Mouse (Mus musculus) liver, embryonic 12.5 days (tissue): ENCODE data around the gene Nme3. TPM values are rescaled to one million over a fixed set of nuclear protein-coding genes. Genes with fewer than 3 reads are reported as not detected.

Source experiments
- ATAC-seq: fragments of 200-750 bp; cut with Nextera tagmentation; 2 replicates; pipeline ENCODE4 v1.8.0; 2017; ENCODE audit warnings: moderate number of reproducible peaks, mild to moderate bottlenecking, moderate library complexity
- H3K27ac ChIP-seq: fragments of 300-500 bp; sonication (generic); 2 replicates; pipeline ENCODE4 v1.5.1; 2016; ENCODE audit warnings: mild to moderate bottlenecking
- H3K27me3 ChIP-seq: fragments of 300-500 bp; sonication (generic); replicated peaks from 2 replicates; pipeline ENCODE4 v1.6.1; 2016; ENCODE audit warnings: mild to moderate bottlenecking, moderate library complexity
- H3K36me3 ChIP-seq: fragments of 300-500 bp; sonication (generic); 2 replicates; pipeline ENCODE4 v1.6.1; 2016; ENCODE audit warnings: mild to moderate bottlenecking, moderate library complexity
- H3K4me1 ChIP-seq: fragments of 300-500 bp; sonication (generic); 2 replicates; pipeline ENCODE4 v1.6.1; 2016
- H3K4me2 ChIP-seq: fragments of 300-500 bp; sonication (generic); 2 replicates; pipeline ENCODE4 v1.6.1; 2016; ENCODE audit warnings: mild to moderate bottlenecking, moderate library complexity
- H3K4me3 ChIP-seq: fragments of 300-500 bp; sonication (generic); 2 replicates; pipeline ENCODE4 v1.5.1; 2016; ENCODE audit warnings: mild to moderate bottlenecking, moderate library complexity
- H3K9ac ChIP-seq: fragments of 300-500 bp; sonication (generic); 2 replicates; pipeline ENCODE4 v1.6.1; 2016; ENCODE audit warnings: mild to moderate bottlenecking, moderate library complexity
- H3K9me3 ChIP-seq: fragments of 300-500 bp; sonication (generic); replicated peaks from 2 replicates; pipeline ENCODE4 v1.6.1; 2016; ENCODE audit warnings: mild to moderate bottlenecking, moderate library complexity
- WGBS: fragments of 180-500 bp; shearing (Covaris S2); methylation state at CpG from one replicate; pipeline ENCODE4 v1.1.7; 2016; ENCODE audit not compliant: insufficient replicate concordance; 5-methylcytosine and 5-hydroxymethylcytosine counted together
- polyA plus RNA-seq: library from polyadenylated mRNA; unstranded; fragments of >200 nt; fragmentation: Nextera tagmentation; extraction: Ambion mirVana; gene quantifications from 2 replicates; pipeline ENCODE4 v1.2.1, GENCODE M21; 2016

Gene Nme3
- polyA plus RNA-seq, 1 experiment from 2014 or later: 67.9 TPM

DNA sequence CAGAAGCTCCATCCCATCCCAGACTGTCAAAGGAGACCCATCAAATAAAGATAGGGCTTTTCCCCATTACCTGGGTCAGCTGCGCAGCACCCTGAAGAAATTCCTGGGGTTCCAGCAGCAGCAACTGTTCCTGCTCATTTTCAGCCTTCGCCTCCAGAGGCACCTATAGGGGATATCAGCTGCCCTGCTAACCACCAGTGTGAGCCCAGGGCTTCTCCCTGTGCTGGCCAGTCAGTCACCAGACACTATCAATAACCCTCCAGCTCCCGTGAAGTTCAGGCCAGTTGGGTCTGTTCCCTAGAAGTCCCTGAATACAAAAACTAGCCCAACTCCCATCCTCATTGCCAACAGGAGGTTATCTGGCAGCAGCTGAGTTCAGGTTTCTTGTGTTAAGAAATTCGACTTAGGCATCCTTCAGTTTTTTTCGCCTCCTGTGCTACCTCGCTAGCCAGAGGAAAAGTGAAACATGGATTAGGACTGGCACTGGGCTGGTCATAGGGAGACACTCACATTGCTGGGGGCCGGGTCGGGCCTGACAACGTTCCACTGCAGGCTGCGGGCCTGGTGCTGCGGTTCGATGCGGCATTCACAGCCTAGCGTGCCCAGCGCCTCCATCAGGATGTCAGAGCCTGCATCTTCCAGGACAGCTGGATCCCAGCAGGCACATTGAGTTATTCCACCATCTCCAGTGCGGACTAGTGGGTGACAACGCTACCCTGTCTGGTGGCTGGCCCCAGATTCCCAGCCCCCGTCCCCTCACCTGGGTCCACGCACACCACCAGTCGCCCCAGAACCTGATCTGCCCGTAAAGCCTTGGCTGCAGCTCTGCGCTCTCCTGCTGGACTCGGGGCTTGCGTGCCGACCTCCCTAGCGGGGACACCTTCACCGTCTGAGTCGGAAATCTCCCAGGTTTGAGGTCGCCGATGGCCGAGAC is 2.0 kb upstream of the Nme3 start:
- WGBS: 8% methylated on average over 31 of the region's 31 CpGs
- Histone ChIP-seq H3K27ac (peak overlapping the region; percentile 89), H3K36me3 (peaks cover 71% of the 10 kb centered on the region), H3K4me3 (peak overlapping the region; percentile 92), H3K27me3 (no peaks in the 10 kb centered on the region), H3K4me2 (peak overlapping the region; percentile 97), H3K9me3 (no peaks in the 10 kb centered on the region), H3K9ac (peak overlapping the region; percentile 88), H3K4me1 (peaks cover 53% of the 10 kb centered on the region)
- peak; percentile 17; the same call in 1 of the 2 replicates for ATAC-seq

- peak within 1 kb of the TSS; percentile 92 for H3K4me3 ChIP-seq
- no peaks in the 10 kb centered on the region for H3K9me3 ChIP-seq
- H3K4me2 ChIP-seq: peak within 1 kb of the TSS; percentile 97
- no peaks in the 10 kb centered on the region for H3K27me3 ChIP-seq
- H3K27ac ChIP-seq: peak within 1 kb of the TSS; percentile 89
- H3K9ac ChIP-seq: peak within 1 kb of the TSS; percentile 88
- under 1% methylated on average over 62 of the region's 62 CpGs for WGBS
- ATAC-seq: peak; percentile 55
- peaks cover 71% of the 10 kb centered on the region for H3K36me3 ChIP-seq
- H3K4me1 ChIP-seq: peaks cover 47% of the 10 kb centered on the region
These were observed 1.2 kb upstream of the Nme3 start, which contains the start of the genes Eme2 and Mrps34 for GRCm38 (mm10) chr17:24894995-24895547. Eme2 (minus strand) TSS chr17:24895087. Mrps34 (plus strand) TSS chr17:24895116.

DNA sequence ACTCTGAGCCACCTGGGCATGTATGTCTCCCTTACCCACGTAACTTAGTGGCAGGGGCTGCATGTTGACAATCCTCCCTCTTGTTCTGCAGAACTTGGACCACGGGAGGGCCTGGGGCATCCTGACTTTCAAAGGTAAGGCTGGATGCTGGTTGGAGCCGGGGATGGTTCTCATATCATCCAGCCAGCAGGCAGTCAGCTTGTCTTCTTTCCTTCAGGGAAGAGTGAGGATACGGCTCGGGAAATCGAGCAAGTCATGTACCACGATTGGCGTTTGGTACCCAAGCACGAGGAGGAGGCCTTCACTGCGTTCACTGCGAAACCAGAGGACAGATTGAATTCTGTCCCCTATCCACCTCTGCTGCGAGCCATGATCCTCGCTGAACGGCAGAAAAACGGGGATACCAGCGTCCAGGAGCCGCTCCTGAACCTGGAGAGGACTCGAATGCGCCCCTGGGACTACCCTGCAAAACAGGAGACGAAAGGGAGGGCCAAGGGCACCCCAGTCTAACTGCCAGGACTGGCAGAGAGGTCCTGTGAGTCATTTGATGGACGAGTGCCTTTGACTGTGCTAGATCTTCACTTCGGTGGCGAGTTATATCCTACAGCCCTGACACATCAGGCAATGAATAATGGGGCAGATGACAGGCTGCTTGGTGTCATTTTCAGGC is 594 bp upstream of the Nme3 start:
- Histone ChIP-seq H3K4me2 (peak overlapping the region; percentile 97), H3K9me3 (no peaks in the 10 kb centered on the region), H3K27ac (peak overlapping the region; percentile 89), H3K4me3 (peak overlapping the region; percentile 92), H3K4me1 (peaks cover 49% of the 10 kb centered on the region), H3K36me3 (peaks cover 71% of the 10 kb centered on the region), H3K27me3 (no peaks in the 10 kb centered on the region), H3K9ac (peak overlapping the region; percentile 88)
- peak; percentile 13 for ATAC-seq
- WGBS: 8% methylated on average over 23 of the region's 23 CpGs

DNA sequence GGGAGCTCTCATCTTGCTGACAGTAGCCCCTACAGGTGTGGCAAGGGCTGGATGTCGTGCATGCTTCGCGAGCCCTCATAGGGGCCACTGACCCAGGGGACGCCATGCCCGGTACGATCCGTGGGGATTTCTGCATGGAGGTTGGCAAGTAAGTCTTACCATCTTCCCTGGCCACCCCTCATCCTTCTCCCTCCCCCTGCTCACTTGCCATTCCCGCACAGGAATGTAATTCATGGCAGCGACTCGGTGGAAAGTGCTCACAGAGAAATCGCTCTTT is 631 bp downstream of the Nme3 start:
- ATAC-seq: no peak
- Histone ChIP-seq H3K9me3 (no peaks in the 10 kb centered on the region), H3K27me3 (no peaks in the 10 kb centered on the region), H3K4me3 (peak overlapping the region; percentile 92), H3K36me3 (peaks cover 71% of the 10 kb centered on the region), H3K27ac (peak overlapping the region; percentile 89), H3K4me1 (peaks cover 55% of the 10 kb centered on the region), H3K4me2 (peak overlapping the region; percentile 97), H3K9ac (peak overlapping the region; percentile 88)
- 51% methylated on average over 11 of the region's 11 CpGs for WGBS

- Histone ChIP-seq H3K9me3 (no peaks in the 10 kb centered on the region), H3K36me3 (peaks cover 71% of the 10 kb centered on the region), H3K4me3 (peak overlapping the region; percentile 92), H3K9ac (peak overlapping the region; percentile 88), H3K4me1 (peaks cover 62% of the 10 kb centered on the region), H3K27ac (peak overlapping the region; percentile 89), H3K4me2 (peak overlapping the region; percentile 97), H3K27me3 (no peaks in the 10 kb centered on the region)
- 78% methylated on average over 4 of the region's 4 CpGs for WGBS
- no peak for ATAC-seq
These were observed 1.3 kb downstream of the Nme3 start for GRCm38 (mm10) chr17:24897600-24897999.

DNA sequence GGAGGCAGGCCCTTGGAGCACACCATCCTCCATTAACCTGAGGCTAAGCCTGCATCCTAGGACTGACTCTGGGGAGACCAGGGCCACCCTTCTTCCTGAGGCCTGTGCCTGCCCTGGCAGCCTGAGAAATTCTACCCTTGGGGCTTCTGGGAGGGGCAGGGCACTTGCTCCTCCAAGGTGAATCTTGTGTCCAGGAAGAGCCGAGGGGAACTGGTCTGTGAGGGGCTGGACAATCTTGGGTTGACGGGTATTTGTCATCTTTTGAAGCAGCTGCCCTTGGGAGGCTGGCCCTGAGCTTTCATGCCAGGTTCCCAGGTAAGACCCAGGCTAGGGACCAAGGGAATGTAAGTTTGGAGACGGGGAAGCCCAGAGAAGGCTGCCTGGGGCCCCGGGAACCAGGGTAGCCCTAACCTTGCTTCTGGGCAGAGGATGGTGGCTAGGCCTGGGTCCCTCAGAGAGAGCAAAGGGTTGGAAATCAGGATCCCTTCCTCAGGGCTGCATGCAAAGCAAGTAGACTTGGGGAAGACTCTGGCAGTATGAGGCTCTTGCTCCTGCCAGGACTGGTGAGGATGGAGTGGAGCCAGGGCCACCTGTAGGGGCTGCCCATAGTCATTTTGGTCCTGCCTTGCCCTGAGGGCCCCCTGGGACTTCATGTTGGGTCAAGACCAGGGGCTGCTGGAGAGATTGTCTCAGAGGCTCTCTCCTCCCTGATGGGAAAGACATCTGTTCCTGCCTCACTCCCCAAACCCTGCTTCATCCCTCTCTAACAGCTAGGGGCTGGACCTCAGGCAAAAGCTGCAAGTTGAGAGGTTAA is 1.9 kb downstream of the Nme3 start:
- ATAC-seq: no peak
- no peaks in the 10 kb centered on the region for H3K9me3 ChIP-seq
- H3K36me3 ChIP-seq: peaks cover 71% of the 10 kb centered on the region
- H3K27ac ChIP-seq: peak overlapping the region; percentile 89
- no peaks in the 10 kb centered on the region for H3K27me3 ChIP-seq
- peak overlapping the region; percentile 97 for H3K4me2 ChIP-seq
- peak overlapping the region; percentile 88 for H3K9ac ChIP-seq
- peak overlapping the region; percentile 92; the same call in 1 of the 2 replicates for H3K4me3 ChIP-seq
- WGBS: 73% methylated on average over 4 of the region's 4 CpGs
- H3K4me1 ChIP-seq: peaks cover 65% of the 10 kb centered on the region

DNA sequence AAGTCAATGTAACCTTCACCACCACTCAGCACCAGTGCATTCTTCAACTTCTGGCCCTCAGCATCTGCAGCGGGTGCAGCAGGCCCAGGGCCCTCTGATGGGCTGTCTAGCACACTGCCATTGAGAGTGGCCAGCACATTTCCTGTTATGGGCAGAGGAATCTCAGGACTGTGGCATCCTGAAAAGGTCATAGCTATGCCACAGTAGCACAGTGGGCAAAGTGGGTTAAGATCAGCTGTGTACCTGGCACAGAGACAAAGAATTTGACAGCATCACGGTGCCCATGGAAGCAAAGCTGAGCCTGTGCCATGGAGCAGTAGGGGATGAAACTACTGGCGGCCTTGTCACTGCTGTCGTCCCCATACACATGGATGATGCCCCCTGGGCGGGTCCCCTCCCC is 2.9 kb downstream of the Nme3 start:
- Histone ChIP-seq H3K9me3 (no peaks in the 10 kb centered on the region), H3K27ac (peak overlapping the region; percentile 89), H3K9ac (no peak overlapping the region), H3K4me1 (peaks cover 65% of the 10 kb centered on the region), H3K27me3 (no peaks in the 10 kb centered on the region), H3K4me2 (no peak overlapping the region), H3K4me3 (no peak overlapping the region), H3K36me3 (peaks cover 73% of the 10 kb centered on the region)
- 85% methylated on average over 5 of the region's 5 CpGs for WGBS
- ATAC-seq: no peak

GRCm38 (mm10) chr17:24900014-24900413 is 3.7 kb downstream of the Nme3 start:
- no peak overlapping the region for H3K27ac ChIP-seq
- no peaks in the 10 kb centered on the region for H3K27me3 ChIP-seq
- H3K4me3 ChIP-seq: no peak overlapping the region
- H3K4me1 ChIP-seq: peaks cover 64% of the 10 kb centered on the region
- WGBS: 89% methylated on average over 6 of the region's 6 CpGs
- no peak for ATAC-seq
- H3K9ac ChIP-seq: no peak overlapping the region
- no peaks in the 10 kb centered on the region for H3K9me3 ChIP-seq
- H3K4me2 ChIP-seq: no peak overlapping the region
- peaks cover 82% of the 10 kb centered on the region for H3K36me3 ChIP-seq

DNA sequence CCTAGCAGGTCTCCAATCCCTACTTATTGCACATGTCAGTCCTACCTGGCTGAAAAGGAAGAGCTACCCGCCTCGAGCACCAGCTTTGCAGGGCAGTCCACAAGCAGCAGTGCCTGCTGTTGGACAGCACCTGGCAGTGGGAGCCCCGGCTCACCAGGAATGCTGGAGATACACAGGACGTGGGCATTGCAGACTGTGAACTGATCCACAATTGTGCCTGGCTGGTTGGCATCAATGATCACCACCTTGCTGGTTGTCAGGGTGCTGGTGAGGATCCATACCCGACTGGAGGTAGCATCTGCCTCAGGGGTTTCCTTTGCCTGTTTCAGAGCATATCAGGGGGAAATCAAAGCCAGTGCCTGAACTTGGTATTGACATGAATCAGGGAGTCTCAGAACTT is 5.8 kb downstream of the Nme3 start:
- Histone ChIP-seq H3K9me3 (no peaks in the 10 kb centered on the region), H3K27ac (peak overlapping the region; percentile 98), H3K36me3 (peaks cover 100% of the 10 kb centered on the region), H3K4me2 (peak overlapping the region; percentile 66), H3K9ac (peak overlapping the region; percentile 36; the same call in 1 of the 2 replicates), H3K4me3 (0 out of 2 replicates have a peak overlapping the region, but pooled peaks have one; percentile 3), H3K4me1 (peaks cover 50% of the 10 kb centered on the region), H3K27me3 (no peaks in the 10 kb centered on the region)
- ATAC-seq: no peak
- WGBS: 75% methylated on average over 5 of the region's 5 CpGs

DNA sequence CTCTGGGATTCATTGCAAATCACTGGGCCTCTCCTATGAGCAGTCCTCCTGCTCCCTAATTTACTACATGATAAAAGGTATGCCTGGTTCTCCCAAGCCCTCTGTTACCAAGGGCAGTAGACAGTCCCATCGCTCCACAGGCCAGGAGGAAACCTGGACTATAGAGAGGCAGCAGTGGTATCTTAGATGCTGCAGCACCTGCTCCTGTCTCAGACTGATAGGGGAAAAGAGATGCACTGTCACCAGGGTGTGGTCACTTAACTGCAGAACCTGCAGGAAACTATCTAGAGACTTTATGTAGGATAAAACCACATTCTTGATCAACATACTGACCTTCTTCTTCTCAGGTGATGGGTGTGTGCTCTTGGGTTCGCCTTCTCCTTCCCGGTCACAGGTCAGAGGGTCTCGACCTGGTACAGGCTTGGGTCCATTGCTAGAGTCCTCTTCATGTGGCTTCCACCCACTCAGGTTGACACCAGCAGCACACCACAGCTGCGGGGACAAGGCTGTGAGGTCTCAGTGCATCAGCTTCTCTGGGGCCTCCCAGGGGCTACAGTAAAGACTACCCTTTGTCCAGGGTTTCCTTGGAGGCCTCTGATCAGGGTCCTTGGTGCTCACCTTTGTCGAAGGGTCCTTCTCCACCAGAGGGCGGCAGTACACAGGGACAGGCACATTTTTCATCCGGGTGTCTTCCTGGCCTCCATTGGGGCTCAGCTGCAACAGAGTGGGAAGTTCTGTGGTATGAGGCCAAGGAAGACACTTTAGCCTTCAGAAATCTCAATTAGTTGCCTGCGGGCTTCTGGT is 6.6 kb downstream of the Nme3 start:
- H3K27ac ChIP-seq: peak overlapping the region; percentile 98

GRCm38 (mm10) chr17:24903767-24904166 is 7.5 kb downstream of the Nme3 start:
- Histone ChIP-seq H3K36me3 (peaks cover 100% of the 10 kb centered on the region), H3K9ac (peak overlapping the region; percentile 64), H3K9me3 (no peaks in the 10 kb centered on the region), H3K4me1 (peaks cover 39% of the 10 kb centered on the region), H3K4me3 (no peak overlapping the region), H3K27ac (peak overlapping the region; percentile 98), H3K27me3 (no peaks in the 10 kb centered on the region), H3K4me2 (peak overlapping the region; percentile 66)
- WGBS: 92% methylated on average over 9 of the region's 9 CpGs
- no peak for ATAC-seq

More for the DNA sequence above, 6.6 kb downstream of the Nme3 start:
- peak; percentile 98 for ATAC-seq
- Histone ChIP-seq H3K36me3 (peaks cover 100% of the 10 kb centered on the region), H3K4me3 (peak overlapping the region; percentile 37), H3K27me3 (no peaks in the 10 kb centered on the region), H3K9ac (peak overlapping the region; percentile 64), H3K4me1 (peaks cover 43% of the 10 kb centered on the region), H3K9me3 (no peaks in the 10 kb centered on the region), H3K4me2 (peak overlapping the region; percentile 66)
- WGBS: 36% methylated on average over 9 of the region's 9 CpGs
